Mouse (Mus musculus) spleen, postnatal 36 days (tissue): ENCODE measurements around the gene Uox.

Experiments used
- DNase-seq, 2 experiments: peaks; one replicate each; pipeline ENCODE4 v3.0.0; 2022; ENCODE audit warnings: low spot score in 2 of 2, mixed read lengths in 1 of 2

The Uox gene

GRCm38 (mm10) chr3:146583908-146584307 is 13.7 kb downstream of the Uox start:
- no peak for DNase-seq

- no peak for DNase-seq
Measured at GRCm38 (mm10) chr3:146586616-146587015, 16.4 kb downstream of the Uox start.

GRCm38 (mm10) chr3:146589523-146589922 is 19.3 kb downstream of the Uox start:
- DNase-seq = no peak

- DNase-seq = no peak
Measured at GRCm38 (mm10) chr3:146591159-146591558, 20.9 kb downstream of the Uox start.

GRCm38 (mm10) chr3:146591601-146592000 is 21.4 kb downstream of the Uox start:
- DNase-seq = no peak

- DNase-seq = no peak
Measured at GRCm38 (mm10) chr3:146595440-146595839, 25.2 kb downstream of the Uox start.

GRCm38 (mm10) chr3:146596387-146596786 is 26.2 kb downstream of the Uox start:
- no peak for DNase-seq

GRCm38 (mm10) chr3:146596864-146597263 is 26.6 kb downstream of the Uox start:
- no peak for DNase-seq

- no peak for DNase-seq
Measured at GRCm38 (mm10) chr3:146598411-146598810, 28.2 kb downstream of the Uox start.

GRCm38 (mm10) chr3:146599198-146599900 is 29.1 kb downstream of the Uox start:
- no peak for DNase-seq

GRCm38 (mm10) chr3:146601205-146601604 is 31.0 kb downstream of the Uox start:
- DNase-seq = no peak

GRCm38 (mm10) chr3:146602531-146602930 is 32.3 kb downstream of the Uox start:
- DNase-seq = no peak

- no peak for DNase-seq
Measured at GRCm38 (mm10) chr3:146604647-146605046, 34.4 kb downstream of the Uox start.

- DNase-seq = no peak
Measured at GRCm38 (mm10) chr3:146607368-146607767, 37.1 kb downstream of the Uox start.

GRCm38 (mm10) chr3:146610322-146610721 is 40.1 kb downstream of the Uox start:
- DNase-seq = no peak

GRCm38 (mm10) chr3:146611261-146611660 is 41.0 kb downstream of the Uox start:
- DNase-seq = no peak

GRCm38 (mm10) chr3:146611821-146612220 is 41.6 kb downstream of the Uox start:
- no peak for DNase-seq

GRCm38 (mm10) chr3:146615496-146615895 is 45.3 kb downstream of the Uox start, which contains the start of gene Dnase2b:
Dnase2b (minus strand) TSS chr3:146615596.
- no peak for DNase-seq

- DNase-seq = peak in 1 of 2 experiments; percentile 7
Measured at GRCm38 (mm10) chr3:146616533-146617283, 46.5 kb downstream of the Uox start.

- DNase-seq = no peak
Measured at GRCm38 (mm10) chr3:146617946-146618345, 47.7 kb downstream of the Uox start.

- no peak for DNase-seq
Measured at GRCm38 (mm10) chr3:146618357-146618756, 48.1 kb downstream of the Uox start.

- no peak for DNase-seq
Measured at GRCm38 (mm10) chr3:146620101-146620500, 49.9 kb downstream of the Uox start.
